Mouse (Mus musculus) forelimb bud, embryonic 11.5 days (tissue): ENCODE measurements at regions not wholly inside any gene's neighbourhood (a gene's known extent, or its start where the extent isn't known, plus 50 kb on each side); places are given as distances from the start of the nearest gene placed in this dataset.

Experiments
- DNase-seq: peaks from one replicate; pipeline ENCODE4 v3.0.0-alpha.2; 2012; ENCODE audit warnings: low read depth, low spot score

- DNase-seq = no peak
Observed at GRCm38 (mm10) chr1:42262606-42263005, 433.0 kb upstream of the Pou3f3 start.

- no peak for DNase-seq
Observed at GRCm38 (mm10) chr1:42277130-42277529, 418.4 kb upstream of the Pou3f3 start.

- no peak for DNase-seq
Observed at GRCm38 (mm10) chr1:42295841-42296240, 399.7 kb upstream of the Pou3f3 start.

- DNase-seq = no peak
Observed at GRCm38 (mm10) chr1:42309251-42309650, 386.3 kb upstream of the Pou3f3 start.

- no peak for DNase-seq
Observed at GRCm38 (mm10) chr1:42313494-42313893, 382.1 kb upstream of the Pou3f3 start.

GRCm38 (mm10) chr1:42351884-42352283 is 343.7 kb upstream of the Pou3f3 start:
- DNase-seq = no peak

GRCm38 (mm10) chr1:42352389-42352788 is 343.2 kb upstream of the Pou3f3 start:
- no peak for DNase-seq

GRCm38 (mm10) chr1:42353096-42353495 is 342.5 kb upstream of the Pou3f3 start:
- no peak for DNase-seq

- no peak for DNase-seq
Observed at GRCm38 (mm10) chr1:42354020-42354419, 341.5 kb upstream of the Pou3f3 start.

GRCm38 (mm10) chr1:42362438-42362837 is 333.1 kb upstream of the Pou3f3 start:
- DNase-seq = no peak

- no peak for DNase-seq
Observed at GRCm38 (mm10) chr1:42365648-42366324, 329.8 kb upstream of the Pou3f3 start.

GRCm38 (mm10) chr1:42387919-42388684 is 307.5 kb upstream of the Pou3f3 start:
- DNase-seq = no peak

- DNase-seq = no peak
Observed at GRCm38 (mm10) chr1:42388740-42389139, 306.8 kb upstream of the Pou3f3 start.

GRCm38 (mm10) chr1:42395651-42396260 is 299.8 kb upstream of the Pou3f3 start:
- DNase-seq = no peak

- DNase-seq = no peak
Observed at GRCm38 (mm10) chr1:42398461-42399154, 297.0 kb upstream of the Pou3f3 start.

- DNase-seq = no peak
Observed at GRCm38 (mm10) chr1:42415817-42416538, 279.6 kb upstream of the Pou3f3 start.

GRCm38 (mm10) chr1:42416539-42417218 is 278.9 kb upstream of the Pou3f3 start:
- DNase-seq = no peak

GRCm38 (mm10) chr1:42417815-42418214 is 277.8 kb upstream of the Pou3f3 start:
- DNase-seq = no peak

- no peak for DNase-seq
Observed at GRCm38 (mm10) chr1:42418233-42418632, 277.3 kb upstream of the Pou3f3 start.

- peak; percentile 31 for DNase-seq
Observed at GRCm38 (mm10) chr1:42436366-42436998, 259.1 kb upstream of the Pou3f3 start.
